ENCODE assay signal across 25 mouse cellular contexts in the genomic region with DNA sequence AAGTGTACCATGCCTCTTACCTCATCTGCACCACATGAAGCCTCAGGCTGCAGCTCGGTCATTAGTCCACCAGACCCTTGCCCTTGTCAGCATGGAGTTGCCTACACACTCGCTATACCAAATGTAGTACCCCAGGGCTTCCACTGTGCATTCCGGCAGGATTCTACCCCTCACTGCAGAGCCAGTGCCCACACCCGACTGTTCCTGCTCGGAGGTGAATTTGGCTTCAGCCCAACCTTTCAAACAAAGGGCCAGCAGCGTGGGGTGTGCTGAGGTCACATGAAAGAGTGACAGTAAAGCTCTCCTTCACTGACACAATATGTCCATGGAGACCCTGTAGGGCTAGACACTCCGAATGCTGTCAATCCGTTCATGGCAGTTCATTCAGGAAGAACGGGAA. TPM values are rescaled to one million over a fixed set of nuclear protein-coding genes. Genes with fewer than 3 reads are reported as not detected.
DNase-seq lines count a peak whose midpoint lies in the region; ATAC-seq and TF ChIP-seq lines count a peak whose summit lies in the region.
"Had no signal": no experiment of that assay in that cellular context is flagged by ENCODE, and none has a peak within 500 bp of the region (broad histone marks: within the 10 kb centered on the region; RNA-seq: fewer than 3 reads in every experiment).

No protein-coding gene starts in this region.

- H3K27me3 ChIP-seq in intestine, postnatal 0 days (replicated peaks; ENCODE audit: control insufficient read depth, insufficient read depth, low read length): no peaks in the 10 kb centered on the region
- H3K27me3 ChIP-seq in intestine, embryonic 15.5 days (replicated peaks): no peaks in the 10 kb centered on the region
- H3K27me3 ChIP-seq: embryonic facial prominence, embryonic 15.5 days had no signal

- TF ChIP-seq CTCF in intestine, postnatal 0 days (IDR thresholded peaks at IDR 0.05; ENCODE audit: low read depth): 0 out of 2 replicates have a peak, but pooled peaks have one; percentile 4
- TF ChIP-seq CTCF in lung, adult 2 months (IDR thresholded peaks at IDR 0.05; ENCODE audit: insufficient read depth, low read length): no peak

- H3K27ac ChIP-seq in intestine, postnatal 0 days (ENCODE audit: low read depth, low read length): no peak overlapping the region
- H3K27ac ChIP-seq in intestine, embryonic 15.5 days: no peak overlapping the region
- H3K27ac ChIP-seq: embryonic facial prominence, embryonic 15.5 days; gastrocnemius, adult 2 months; heart, embryonic 13.5 days; hindbrain, embryonic 14.5 days; hindbrain, postnatal 0 days had no signal

- 0 out of 2 replicates have a peak, but pooled peaks cover 4% of the 10 kb centered on the region for H3K4me1 ChIP-seq in intestine, postnatal 0 days (replicated peaks; ENCODE audit: control insufficient read depth, insufficient read depth, low read length)
- peaks cover 23% of the 10 kb centered on the region for H3K4me1 ChIP-seq in intestine, embryonic 15.5 days (replicated peaks)
- peaks cover 35% of the 10 kb centered on the region for H3K4me1 ChIP-seq in lung, adult 2 months (ENCODE audit: control insufficient read depth, insufficient read depth, low read length)

- peak; percentile 33 for DNase-seq in cerebellum, adult 9-11 months
- no peak for DNase-seq in cerebellum, postnatal 14 days
- DNase-seq in lung, postnatal 10 days: peak; percentile 45
- no peak for DNase-seq in lung, adult 2 months
- DNase-seq: adrenal gland, adult 8-10 months; adrenal gland, postnatal 25 days; cerebellum, adult 11-12 months; cerebellum, adult 8-10 months; cerebellum, postnatal 25 days; embryo, embryonic 11 days; forebrain, postnatal 0 days; gastrocnemius, adult 2 months; gastrocnemius, postnatal 14 days; heart, adult 11 months; heart, postnatal 14 days; heart, postnatal 4 days had no signal

- no peak overlapping the region for H3K4me2 ChIP-seq in intestine, postnatal 0 days (replicated peaks; ENCODE audit: low read depth)
- no peak overlapping the region for H3K4me2 ChIP-seq in intestine, embryonic 15.5 days (replicated peaks)
- H3K4me2 ChIP-seq: embryonic facial prominence, embryonic 15.5 days; heart, embryonic 13.5 days; hindbrain, embryonic 14.5 days had no signal

- no peaks in the 10 kb centered on the region for H3K9me3 ChIP-seq in intestine, postnatal 0 days (ENCODE audit: control insufficient read depth)
- H3K9me3 ChIP-seq in intestine, embryonic 15.5 days: no peaks in the 10 kb centered on the region
- H3K9me3 ChIP-seq: embryonic facial prominence, embryonic 15.5 days; heart, embryonic 13.5 days had no signal

- TF ChIP-seq POLR2A in lung, adult 2 months (IDR thresholded peaks at IDR 0.05; ENCODE audit: borderline replicate concordance, extremely low read depth, low read depth, low read length): no peak

- no peak for ATAC-seq in intestine, postnatal 0 days
- ATAC-seq in intestine, embryonic 15.5 days: no peak
- ATAC-seq: activated CD4-positive, CD25-positive, alpha-beta regulatory T cell, adult 4 months; forebrain, embryonic 14.5 days; forebrain, postnatal 0 days; hindbrain, postnatal 0 days; inflammation-experienced regulatory T-cells, adult 6 months had no signal

- H3K4me3 ChIP-seq in intestine, postnatal 0 days (ENCODE audit: low read depth, low read length): no peak overlapping the region
- H3K4me3 ChIP-seq in intestine, embryonic 15.5 days (replicated peaks): no peak overlapping the region
- H3K4me3 ChIP-seq in lung, adult 2 months (replicated peaks; ENCODE audit: extremely low read depth, low read depth, low read length): no peak overlapping the region
- H3K4me3 ChIP-seq: embryonic facial prominence, embryonic 15.5 days; gastrocnemius, adult 2 months; heart, embryonic 13.5 days had no signal

- WGBS in intestine, postnatal 0 days: 74% methylated on average over 9 of the region's 9 CpGs
- 78% methylated on average over 9 of the region's 9 CpGs for WGBS in intestine, embryonic 15.5 days
- 46% methylated on average over 9 of the region's 9 CpGs for WGBS in lung, adult 2 months

- H3K36me3 ChIP-seq in intestine, postnatal 0 days (ENCODE audit: control insufficient read depth, insufficient read depth): no peaks in the 10 kb centered on the region
- H3K36me3 ChIP-seq in intestine, embryonic 15.5 days: no peaks in the 10 kb centered on the region
- H3K36me3 ChIP-seq: embryonic facial prominence, embryonic 15.5 days; heart, embryonic 13.5 days had no signal

- no peak overlapping the region for H3K9ac ChIP-seq in intestine, postnatal 0 days (ENCODE audit: low read depth, low read length)
- H3K9ac ChIP-seq in intestine, embryonic 15.5 days: no peak overlapping the region
- H3K9ac ChIP-seq: embryonic facial prominence, embryonic 15.5 days; forebrain, postnatal 0 days; heart, embryonic 13.5 days; hindbrain, embryonic 14.5 days had no signal

RNA-seq across cellular contexts. Expression of gene Rnf144a, which starts 6.3 kb away (rescaled TPM):
- 4.4 and 5.5 TPM in 2 replicates for polyA plus RNA-seq in intestine, postnatal 0 days (2015; fragmentation: Nextera tagmentation; extraction: Ambion mirVana)
- polyA plus RNA-seq in intestine, embryonic 15.5 days (2015; fragmentation: Nextera tagmentation; extraction: Ambion mirVana): 17.5 and 20.1 TPM in 2 replicates
- polyA plus RNA-seq in lung, adult 2 months (2012; rRNA removed): 76.2 and 128 TPM in 2 replicates

RNA-seq across cellular contexts. Expression of gene Rsad2, which starts 47.5 kb away (rescaled TPM):
- 10.8 and 13.1 TPM in 2 replicates for polyA plus RNA-seq in intestine, postnatal 0 days (2015; fragmentation: Nextera tagmentation; extraction: Ambion mirVana)
- polyA plus RNA-seq in intestine, embryonic 15.5 days (2015; fragmentation: Nextera tagmentation; extraction: Ambion mirVana): 1.1 and 1.2 TPM in 2 replicates
- polyA plus RNA-seq in lung, adult 2 months (2012; rRNA removed): 1.4 and 1.8 TPM in 2 replicates

Comparison
In these comparisons a context has a peak if more than half of its experiments do, and no peak if none do; other contexts are left out.
1. DNase-seq: peak in cerebellum, adult 9-11 months (single experiment) and lung, postnatal 10 days (single experiment); none in cerebellum, postnatal 14 days (0 of 2) and lung, adult 2 months (single experiment).